Mouse (Mus musculus) kidney, adult 9 months (tissue): ENCODE results near the gene Actl10.

Source experiments
- DNase-seq: peaks from one replicate; pipeline ENCODE4 v3.0.0; 2022

The Actl10 gene

DNA sequence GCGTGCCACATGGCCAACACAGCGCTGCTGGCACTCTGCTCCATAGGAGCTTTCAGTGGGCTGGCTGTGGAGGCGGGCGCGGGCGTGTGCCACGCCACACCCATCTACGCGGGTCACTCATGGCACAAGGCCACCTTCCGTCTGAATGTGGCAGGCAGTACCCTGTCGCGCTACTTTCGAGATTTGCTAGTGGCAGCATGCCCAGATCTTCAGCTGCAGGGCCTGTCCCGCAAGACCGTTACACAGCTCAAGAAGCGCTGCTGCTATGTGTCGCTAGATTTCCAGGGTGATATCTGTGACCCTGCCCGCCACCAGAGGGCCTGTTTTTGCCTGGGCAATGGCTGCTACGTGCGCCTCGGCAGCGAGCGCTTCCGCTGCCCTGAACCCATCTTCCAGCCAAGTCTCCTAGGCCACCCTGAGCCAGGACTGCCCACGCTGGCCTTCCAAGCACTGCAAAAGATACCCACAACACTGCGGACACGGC is 890 bp downstream of the Actl10 start:
- DNase-seq = peak; percentile 61

DNA sequence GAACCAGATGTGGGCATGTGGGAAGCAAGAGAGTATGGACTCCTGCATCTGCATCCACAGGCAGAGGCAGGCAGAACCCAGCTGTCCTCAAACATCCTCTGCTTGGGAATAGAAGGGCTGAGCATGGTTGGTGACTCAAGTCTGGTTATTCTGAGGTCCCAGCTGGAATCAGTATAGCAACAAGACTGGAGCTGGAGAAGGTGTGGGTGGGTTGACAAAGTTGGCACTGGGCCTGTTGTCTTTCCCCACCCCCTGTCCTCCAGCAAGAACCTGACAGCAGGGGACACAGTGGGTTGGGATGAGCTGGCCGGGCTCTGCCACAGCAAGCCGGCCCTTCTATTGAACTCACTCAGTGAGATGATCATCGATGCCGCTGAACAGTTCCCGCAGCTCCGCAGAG is 3.7 kb downstream of the Actl10 start:
- no peak for DNase-seq

DNA sequence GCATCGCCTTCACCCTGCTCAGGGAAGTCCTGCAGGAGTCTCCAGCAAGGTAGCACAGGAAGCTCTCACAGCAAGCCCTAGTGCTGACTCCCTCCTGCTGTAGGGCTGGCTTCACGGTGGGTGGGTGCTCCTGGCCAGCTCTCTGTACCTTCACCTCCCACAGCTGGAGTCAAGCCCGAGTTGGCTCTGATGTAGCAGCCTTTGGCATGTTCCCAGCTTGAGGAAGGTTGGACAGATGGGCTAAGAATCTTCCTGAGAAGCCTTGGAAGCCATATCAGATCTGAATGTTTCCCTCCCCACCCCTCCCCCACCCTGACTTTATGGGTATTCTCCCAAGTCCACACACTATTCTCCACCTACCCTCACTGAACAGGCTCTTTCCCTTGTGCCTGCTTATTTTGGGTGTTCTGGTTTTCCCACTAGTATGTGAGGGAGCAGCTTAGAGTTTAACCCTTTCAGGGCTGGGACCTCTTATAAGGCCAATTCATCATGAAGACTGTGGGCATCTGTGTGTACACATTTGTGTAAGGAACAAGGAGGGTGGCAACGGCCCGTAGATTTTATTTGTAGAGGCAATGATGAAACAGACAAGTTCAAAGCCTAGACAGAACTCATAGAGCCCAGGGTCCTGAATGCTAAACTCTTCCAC is 5.7 kb downstream of the Actl10 start:
- peak; percentile 32 for DNase-seq

DNA sequence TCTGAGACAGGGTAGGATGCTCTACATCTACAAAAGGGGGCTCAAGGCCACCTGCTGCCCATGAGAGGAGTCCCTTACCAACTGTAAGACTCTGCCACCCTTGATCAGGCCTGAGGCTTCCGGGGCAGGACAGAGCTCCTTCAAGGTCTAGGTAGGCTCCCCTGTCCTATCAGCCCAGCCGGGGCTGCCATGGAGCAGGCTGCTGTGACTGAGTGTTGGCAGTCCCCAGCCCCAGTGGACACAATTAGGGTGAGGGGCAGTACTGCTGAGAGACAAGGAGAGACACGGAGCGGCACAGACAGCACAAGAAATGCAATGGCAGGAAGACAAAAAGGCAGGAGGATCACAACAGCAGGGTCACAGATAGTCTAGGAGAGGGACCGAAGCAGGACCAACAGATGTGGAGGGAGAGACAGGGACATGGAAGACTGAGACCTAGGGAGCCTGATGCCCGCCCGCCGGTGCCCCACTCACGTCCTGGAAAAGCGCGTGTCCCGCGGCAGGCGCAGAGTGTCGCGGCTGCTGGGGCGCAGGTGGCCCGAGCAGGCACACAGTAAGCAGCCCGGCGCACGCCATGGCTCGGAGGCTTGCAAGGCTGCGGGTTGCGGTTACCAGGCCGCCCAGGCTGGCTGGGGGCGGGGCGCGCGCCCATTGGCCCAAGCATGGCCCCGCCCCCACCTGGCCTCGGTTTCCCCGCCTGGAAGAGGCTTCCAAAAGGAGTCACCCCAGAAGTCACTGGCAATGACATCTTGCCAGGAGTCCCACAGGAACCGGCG is 6.9 kb downstream of the Actl10 start, which contains the start of gene Necab3:
TSS of gene Necab3 (minus strand) at position 627 of the 776 bp plus-strand sequence.
- no peak for DNase-seq

DNA sequence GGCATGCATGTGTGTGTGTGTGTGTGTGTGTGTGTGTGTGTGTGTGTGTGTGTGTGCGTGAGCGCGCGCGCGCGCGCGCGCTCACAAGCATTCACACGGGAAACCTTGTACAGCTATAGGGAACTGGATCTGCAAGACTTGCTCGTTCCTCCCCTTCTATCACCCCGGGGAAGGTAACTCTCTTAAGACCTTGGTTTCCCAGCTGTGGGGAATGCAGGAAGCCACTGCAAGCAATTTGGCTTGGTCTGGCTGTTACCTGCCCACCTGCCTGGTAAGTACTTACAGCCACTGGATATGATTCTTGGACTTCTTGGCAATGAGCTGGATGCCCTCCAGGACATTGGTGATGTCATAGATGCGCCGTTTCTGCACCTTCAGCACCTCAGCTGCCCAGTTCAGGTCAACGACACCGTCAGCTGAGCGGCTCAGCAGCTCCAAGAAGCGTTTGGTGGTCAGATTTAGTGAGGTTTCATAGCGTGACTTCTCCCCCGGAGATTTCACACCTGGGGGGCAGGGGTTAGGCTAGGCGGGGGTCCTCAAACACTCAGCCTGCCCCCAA is 12.1 kb downstream of the Actl10 start:
- DNase-seq = peak; percentile 88

DNA sequence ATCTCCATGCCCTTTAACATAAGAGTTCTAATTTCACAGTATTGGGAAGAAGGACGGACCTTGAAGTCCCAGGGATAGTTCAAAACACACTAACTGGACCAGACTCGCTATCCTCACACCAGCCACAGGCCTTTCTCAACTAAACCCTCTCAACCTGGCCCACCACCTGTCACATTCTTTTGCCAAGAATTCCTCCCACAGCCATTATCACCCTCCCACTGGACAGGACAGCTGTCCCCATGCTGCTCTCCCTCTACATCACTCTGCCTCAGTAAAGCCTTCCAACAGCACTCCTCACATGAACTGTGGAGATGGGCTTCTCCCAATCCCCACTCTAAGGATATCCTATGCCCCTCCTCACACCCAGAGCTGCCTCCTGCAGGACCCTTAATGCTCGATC is 14.0 kb downstream of the Actl10 start:
- no peak for DNase-seq

DNA sequence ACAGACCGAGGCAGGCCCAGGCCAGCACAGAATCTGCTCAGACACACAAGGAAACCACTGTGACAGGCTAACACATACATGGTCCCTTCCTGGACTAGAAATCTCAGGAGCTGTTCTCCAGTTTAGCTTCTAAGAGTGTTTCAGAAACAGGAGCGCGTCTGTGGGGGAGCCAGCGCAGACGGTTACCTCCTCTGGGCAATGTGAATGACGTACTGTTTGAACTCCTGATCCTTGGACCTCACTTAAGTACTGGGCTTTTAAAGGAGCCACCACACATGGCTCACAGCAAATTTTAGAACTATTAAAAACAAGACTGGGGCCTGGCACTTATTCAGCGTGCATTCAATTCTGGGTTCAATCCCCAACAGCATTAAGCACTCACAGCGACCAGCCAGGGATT is 15.1 kb downstream of the Actl10 start:
- DNase-seq = peak; percentile 62

DNA sequence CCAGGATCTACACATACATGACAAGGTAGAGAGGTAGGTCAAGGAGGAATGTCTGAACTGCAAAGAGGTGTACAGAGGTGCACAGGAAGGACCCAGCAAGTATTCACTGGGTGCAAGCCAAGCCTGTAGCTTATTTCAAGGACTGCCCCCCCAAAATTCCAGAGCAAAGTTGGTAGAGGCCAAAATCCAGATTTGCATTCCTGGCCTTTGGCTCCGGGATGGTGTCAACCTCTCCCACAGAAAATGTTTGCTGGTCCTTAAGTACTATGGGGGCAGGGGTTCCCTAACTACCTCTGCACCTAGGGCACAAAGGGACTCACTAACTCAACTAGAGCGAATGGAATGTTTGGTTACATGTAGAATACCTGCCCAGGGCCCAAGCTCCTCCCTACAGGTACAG is 16.2 kb downstream of the Actl10 start:
- no peak for DNase-seq

DNA sequence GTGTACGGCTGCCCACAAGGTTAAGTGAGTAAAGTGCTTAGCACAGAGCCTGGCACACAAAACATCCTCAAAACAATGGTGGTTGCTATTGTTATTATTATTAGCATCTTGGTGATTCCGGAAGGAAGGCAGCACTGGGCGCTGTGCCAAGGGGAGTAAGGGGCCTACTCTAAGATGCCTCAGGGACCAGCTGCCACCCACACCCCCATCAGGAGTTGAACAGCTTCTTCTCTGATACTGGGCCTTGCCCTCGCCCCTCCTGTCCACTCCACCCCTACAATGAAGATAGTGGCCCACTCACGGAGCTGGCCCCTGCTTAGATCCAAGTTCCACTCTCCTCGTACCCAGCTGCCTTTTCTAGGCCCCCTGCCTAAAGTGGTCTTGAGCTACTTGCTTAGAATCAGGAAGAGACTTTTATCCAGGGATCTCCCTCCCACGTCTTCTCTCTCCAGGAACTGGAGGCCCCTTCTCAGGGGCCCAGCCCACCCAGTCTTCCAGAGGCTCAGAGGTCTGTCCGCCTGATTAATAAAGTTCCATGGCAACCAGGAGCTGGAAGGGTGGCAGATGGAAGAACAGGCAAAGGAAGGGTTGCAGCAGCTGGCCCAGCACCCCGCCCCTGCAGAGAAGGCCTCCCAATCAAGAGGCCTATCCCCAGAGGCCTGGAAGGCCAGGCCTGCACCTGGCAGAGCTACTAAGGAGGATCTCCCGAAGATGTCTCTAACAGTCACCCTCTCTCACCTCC is 16.9 kb downstream of the Actl10 start:
- DNase-seq = no peak

DNA sequence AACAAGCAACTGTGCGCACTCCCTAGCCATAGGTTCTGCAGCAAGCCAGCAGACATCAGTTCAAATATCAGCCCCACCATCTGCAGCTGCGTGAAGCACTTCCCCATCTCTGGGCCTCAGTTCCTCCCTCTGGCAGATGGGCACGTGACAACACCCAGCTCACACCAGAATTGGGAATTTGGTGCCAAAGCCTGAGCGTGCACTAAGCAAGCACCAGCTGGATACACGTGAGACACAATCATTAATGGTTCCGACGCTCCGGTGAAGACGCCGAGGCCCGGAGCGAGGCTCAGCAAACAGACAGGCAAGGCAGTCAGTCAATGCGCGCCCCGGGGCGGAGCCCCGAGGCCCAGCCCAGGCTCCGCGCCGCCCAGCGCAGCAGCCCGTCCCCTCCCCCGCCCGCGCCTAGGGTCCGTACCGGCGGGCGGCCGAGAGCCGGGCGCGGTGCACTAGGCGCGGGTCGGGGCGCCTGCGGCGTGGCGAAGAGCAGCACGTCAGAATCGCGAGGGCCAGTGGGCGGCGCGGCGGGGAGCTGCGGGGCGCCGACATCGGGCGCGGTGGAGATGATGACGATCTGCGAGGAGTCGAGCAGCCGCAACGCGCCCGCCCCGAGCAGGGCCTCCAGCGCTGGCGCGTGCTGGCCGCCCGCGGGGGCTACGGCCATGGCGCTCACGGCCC is 17.6 kb downstream of the Actl10 start:
- peak; percentile 32 for DNase-seq

DNA sequence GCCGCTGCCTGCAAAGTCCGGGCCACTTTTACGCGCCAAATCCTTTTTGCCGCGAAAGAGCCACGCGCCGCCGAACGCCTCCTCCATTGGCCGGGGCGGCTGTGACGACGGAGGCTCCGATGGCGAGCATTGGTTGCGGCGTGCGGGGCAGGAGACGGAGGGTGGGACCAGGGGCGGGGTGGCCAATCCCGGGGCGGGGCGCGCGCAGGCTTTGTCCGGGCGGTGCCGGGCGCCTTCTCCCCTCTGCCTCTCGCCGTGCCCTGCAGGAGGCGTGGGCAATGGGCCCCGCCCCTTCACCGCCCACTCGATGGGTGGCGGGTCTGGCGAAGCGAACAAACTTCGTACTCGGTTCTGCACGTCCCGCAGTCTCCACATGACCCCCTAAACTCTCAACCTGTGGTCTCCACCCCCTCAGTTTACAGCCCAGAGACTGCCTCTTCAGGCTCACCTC is 18.3 kb downstream of the Actl10 start, which contains the start of gene E2f1:
TSS of gene E2f1 (minus strand) at position 57 of the 451 bp plus-strand sequence.
- DNase-seq = peak; percentile 92

DNA sequence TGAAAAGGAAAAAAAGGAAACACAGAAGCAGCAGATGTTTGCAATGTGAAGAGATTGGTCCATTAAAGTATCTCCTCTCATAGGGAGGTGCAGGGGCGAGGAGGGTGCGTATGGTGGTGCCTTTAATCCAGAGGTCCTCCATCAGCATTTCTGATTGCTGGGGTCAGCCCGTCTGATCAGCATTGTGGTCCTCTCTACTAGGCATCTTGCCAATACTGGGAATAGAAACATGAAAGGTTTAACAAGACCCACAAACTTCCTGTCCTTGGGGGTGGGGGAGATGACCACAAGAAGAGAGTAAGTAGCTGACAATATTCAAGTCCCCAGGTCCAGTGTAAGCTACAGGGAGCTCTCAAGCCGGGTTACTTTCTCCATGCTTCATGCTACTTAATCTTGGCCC is 19.1 kb downstream of the Actl10 start:
- DNase-seq = no peak

DNA sequence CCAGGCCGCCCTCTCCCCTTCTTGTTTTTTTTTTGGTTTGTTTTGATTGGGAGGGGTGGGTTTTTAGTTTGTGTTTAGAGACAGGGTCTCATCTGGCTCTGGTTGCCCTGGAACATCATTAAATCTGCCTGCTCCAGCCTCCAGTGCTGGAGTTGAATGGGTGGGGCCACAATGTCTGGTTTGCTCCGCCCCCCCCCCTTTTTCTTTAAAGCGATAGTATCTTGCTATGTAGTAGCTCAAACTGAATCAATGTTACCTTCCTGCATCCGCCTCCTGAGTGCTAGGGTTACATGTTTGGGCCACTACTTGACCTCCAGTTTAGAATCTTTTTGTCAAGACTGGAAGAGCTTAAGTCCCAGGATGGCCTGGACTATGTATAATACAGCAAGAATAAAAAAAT is 19.7 kb downstream of the Actl10 start:
- DNase-seq = no peak

DNA sequence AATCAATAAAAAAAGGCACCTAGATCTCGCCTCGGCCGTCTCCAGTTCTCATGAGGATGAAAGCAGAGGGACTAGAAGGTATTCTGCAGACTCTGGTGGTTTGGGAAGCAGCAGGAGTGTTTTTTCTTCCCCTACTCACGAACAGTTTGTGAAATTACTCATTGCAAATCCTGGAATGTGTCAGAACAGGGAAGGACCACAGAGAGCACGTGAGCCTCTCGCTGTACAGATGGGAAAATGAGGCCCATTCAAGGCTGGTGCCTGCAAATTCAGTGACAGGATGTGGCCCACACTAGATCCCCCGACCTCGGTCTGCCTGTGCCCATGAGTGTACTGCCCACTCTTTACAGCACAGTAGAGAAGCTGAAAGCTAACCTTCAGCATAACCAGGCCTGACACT is 20.4 kb downstream of the Actl10 start:
- no peak for DNase-seq

DNA sequence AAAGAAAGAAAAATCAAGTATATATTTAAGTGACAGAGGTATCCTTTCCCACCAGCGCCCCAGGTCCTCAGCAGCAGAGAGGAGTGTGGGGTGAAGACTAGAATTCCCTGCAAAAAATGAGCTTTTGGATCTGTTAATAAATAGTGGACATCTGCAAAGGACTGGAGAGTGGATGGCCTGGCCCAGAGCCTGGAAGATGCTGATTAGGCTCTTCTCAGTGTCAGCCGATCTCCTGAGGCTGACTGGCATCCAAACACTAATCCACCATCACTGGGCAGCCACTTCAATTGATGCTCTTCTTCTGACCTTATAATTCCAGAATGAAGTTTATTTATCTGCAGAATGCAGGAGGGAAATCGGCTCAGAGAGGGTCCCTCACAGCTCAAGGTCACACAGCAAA is 21.4 kb downstream of the Actl10 start:
- DNase-seq = no peak

DNA sequence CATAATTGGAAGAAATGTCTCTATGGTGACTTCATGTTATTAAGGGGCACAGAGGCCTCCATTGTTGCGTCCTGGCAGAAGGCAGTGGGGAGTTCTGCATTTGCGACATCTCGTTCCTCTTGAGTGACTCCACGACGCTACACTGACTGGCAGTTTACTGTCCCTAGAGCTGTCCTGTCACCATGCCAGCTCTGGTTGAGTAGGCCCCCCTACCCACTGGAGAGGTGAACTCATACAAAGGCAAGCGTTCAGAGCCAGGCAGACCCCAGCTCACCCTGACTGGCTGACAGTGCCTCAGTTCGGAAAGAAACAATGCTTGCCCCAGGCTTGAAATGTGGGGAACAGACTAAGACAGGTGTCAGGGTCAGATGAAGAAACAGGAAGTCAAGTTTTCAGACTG is 22.7 kb downstream of the Actl10 start:
- no peak for DNase-seq

DNA sequence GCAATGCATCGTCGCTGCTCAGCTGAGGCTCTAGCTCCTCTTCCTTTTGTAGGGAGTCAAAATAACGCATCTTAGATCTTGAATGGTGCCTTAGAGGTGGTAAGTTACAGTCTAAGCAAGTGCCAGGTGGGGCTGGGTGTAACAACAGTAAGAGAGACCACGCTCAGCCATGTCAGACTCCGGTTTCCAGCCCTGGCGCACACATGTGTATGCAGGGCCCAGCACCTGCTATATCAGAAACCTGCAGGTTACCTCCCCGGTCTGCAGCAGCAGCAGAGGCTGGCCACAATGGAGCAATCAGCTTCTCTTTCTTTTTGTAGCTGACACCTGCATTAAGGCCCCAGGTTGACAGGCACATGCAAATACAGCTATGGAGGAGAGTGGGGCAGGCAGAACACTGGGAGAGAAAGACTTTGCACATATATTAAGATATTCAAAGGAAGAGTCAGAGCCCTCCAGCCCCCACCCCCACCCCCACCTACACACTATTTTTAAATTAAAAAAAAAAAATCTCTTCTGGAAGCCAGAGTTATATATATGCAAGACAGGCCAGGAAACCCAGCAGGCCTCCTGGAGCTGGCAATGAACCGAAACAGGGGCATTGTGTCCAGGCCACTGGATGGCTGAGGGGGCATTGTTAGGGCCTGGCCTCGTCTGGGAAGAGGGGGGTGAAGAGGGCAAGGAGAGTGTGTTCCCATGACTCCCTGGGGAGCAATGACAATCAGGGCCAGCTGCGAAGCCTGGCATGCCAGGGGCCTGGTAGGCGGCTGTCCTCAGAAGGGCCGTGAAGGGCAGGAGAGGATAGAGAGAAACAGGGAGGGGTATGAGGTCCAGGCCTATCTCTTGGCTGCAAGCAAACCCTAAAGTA is 25.5 kb downstream of the Actl10 start:
- DNase-seq = no peak

DNA sequence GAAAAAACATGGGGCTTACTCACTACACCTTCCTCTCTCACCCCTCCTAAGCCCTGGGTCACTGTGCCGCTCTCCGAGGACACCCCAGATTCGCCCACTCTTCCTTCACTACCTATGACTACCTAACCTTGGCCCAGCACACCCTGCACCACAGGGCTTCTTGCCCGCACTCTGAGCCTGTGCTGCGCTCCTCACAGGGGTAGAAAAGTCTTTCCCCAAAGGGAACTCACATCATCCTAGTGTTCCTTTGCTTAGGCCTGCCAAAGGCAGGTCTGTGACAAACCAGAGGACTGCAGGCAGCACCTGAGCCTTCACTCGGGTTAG is 26.1 kb downstream of the Actl10 start:
- no peak for DNase-seq

DNA sequence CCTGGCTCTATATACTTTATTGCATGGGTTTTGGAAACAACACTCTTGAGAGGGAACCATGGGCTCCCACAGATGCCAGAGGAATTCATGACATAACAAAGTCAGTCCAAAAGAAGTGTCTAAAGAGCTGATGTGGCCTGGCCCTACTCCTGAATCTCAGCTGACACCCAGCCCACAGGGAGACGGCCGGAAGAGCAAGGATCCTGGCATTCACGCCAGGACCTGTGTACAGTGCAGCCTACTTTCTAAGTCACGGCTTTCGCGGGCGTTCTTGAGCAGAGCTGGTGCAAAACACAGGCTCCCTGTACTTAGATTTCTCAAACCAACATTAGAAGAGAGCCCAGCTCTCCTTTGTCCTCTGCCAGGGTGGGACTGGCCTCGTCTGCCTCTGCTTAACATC is 29.0 kb downstream of the Actl10 start:
- DNase-seq = no peak

DNA sequence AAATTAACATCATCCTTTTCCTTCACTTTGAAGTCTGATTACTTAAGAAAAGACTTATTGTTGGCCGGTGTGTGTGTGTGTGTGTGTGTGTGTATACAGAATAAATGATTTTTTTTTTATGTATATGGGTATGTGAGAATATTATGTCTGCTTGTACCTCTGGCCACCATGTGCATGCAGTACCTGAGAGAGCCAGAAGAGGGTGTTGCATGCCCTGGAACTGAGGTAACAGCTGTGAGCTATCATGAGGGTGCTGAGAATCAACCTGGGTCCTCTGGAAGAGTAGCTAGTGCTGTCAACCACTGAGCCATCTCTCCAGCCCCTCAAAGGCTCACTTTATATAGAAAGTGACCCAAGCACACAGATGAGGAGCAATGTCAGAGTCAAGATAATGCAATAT is 29.8 kb downstream of the Actl10 start:
- DNase-seq = no peak
